Mouse (Mus musculus) spleen, postnatal 0 days (tissue): Measurements from ENCODE around the gene Gm48551. TPM values are rescaled to one million over a fixed set of nuclear protein-coding genes. Genes with fewer than 3 reads are reported as not detected.

Experiments
- polyA plus RNA-seq: library from polyadenylated mRNA; unstranded; fragments of >200 nt; fragmentation: Nextera tagmentation; extraction: Ambion mirVana; gene quantifications from 2 replicates; pipeline ENCODE4 v1.2.1, GENCODE M21; 2015

Gene Gm48551
- polyA plus RNA-seq, result 1.6 and 1.8 TPM in 2 replicates

DNA sequence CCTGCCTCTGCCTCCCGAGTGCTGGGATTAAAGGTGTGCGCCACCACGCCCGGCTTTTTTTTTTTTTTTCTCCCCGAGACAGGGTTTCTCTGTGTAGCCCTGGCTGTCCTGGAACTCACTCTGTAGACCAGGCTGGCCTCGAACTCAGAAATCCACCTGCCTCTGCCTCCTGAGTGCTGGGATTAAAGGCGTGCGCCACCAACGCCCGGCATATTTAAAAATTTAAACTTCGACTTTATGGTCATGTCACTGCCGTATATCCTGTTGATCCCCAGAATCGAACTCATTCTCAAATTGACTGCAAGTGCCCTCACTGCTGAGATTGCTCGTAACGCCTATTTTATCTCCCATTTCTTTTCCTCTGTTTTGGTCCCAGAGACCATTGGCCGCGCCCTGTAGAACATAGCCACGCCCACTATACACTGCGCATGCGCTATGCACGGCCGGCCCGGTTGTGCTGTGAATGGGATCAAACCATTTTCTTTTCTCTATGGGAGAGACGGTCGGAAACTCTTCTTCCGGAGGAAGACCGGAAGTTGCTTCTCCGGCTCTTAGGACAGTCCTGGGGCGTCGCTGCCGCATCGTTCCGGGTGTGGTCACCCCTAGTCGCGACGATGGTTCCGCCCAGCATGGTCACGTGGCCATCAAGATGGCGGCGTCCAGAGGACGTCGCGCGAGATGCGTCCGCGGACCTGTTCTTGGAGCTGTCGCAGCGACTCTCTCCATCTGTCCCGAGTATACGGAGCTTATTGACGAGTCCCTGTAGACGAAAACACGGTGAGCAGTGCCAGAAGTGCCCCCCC, at the start of gene Gm48551, which contains the start of gene Dohh:
TSS of gene Gm48551 (plus strand) at position 665 of the 803 bp plus-strand sequence.
TSS of gene Dohh (plus strand) at position 627 of the 803 bp plus-strand sequence.

GRCm38 (mm10) chr10:81342686-81343505, 41.4 kb upstream of the Gm48551 start, which contains the start of gene Gipc3:
Gene Gipc3, minus strand, starts transcription at chr10:81343266.

GRCm38 (mm10) chr10:81350351-81351063, 33.8 kb upstream of the Gm48551 start, which contains the start of gene Hmg20b:
Gene Hmg20b, minus strand, starts transcription at chr10:81350480.

GRCm38 (mm10) chr10:81356991-81357844, 27.0 kb upstream of the Gm48551 start, which contains the start of gene Mfsd12:
Gene Mfsd12, plus strand, starts transcription at chr10:81357491.

DNA sequence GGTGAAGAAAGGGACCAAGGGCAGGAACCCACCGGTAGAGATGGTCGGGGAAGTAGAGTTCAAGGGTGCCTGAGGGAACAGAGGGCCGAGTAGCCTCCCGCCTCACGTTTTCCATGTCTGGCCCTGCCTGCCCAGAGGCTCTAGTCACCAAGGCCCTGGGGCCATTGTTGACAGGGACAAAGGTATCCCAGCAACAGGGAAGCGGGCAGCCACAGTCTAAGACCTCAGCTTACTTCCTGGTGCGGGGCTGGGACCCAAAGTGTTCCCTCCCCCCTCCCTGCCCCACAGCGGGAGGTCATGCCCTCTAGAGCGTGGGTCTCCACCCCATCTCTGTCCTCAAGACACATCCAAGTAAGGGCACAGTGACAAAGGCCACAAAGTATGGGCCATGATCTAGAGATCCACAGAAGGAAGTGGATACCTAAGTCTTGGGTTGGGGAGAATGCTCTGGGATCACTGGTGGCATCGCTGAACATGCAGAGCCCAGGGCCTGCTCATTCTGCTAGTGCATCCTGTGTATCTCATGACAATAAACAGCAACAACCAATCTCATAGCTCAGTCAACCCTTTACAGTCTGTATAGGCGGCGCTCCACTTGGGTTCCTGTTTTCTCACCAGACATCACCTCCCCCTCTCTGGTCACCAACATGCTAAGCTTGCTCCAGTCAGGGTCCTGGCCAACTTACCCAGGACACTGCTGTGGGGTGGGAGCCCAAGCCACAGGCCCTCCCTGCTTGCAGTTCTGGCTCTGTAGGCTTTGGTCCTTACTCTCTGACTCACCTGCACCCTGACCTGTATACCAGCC, 18.4 kb upstream of the Gm48551 start, which contains the start of gene 4930404N11Rik:
TSS of gene 4930404N11Rik (minus strand) at position 145 of the 805 bp plus-strand sequence.

GRCm38 (mm10) chr10:81377793-81378552, 6.3 kb upstream of the Gm48551 start, which contains the start of gene Fzr1:
Gene Fzr1, minus strand, starts transcription at chr10:81378516.

GRCm38 (mm10) chr10:81388505-81389055, 4.3 kb downstream of the Gm48551 start, which contains the start of gene Gm48552:
Gene Gm48552, plus strand, starts transcription at chr10:81389005.

GRCm38 (mm10) chr10:81392781-81393185, 8.5 kb downstream of the Gm48551 start, which contains the start of gene Smim24:
Gene Smim24, plus strand, starts transcription at chr10:81393051.

Other genes starting within 250 kb of the Gm48551 start
- gene Zbtb7a, start 249.2 kb upstream of the Gm48551 start, polyA plus RNA-seq, result 59.5 and 59.9 TPM in 2 replicates
- 25.3 and 25.7 TPM in 2 replicates for gene Pias4, start 216.5 kb upstream of the Gm48551 start, polyA plus RNA-seq
- 454 and 484 TPM in 2 replicates for gene Eef2, start 207.8 kb upstream of the Gm48551 start, polyA plus RNA-seq
- 22.4 and 23.8 TPM in 2 replicates for gene Dapk3, start 201.5 kb upstream of the Gm48551 start, polyA plus RNA-seq
- gene 4930442H23Rik, start 200.6 kb upstream of the Gm48551 start, polyA plus RNA-seq, result not detected in 2 replicates
- gene Nmrk2, start 182.4 kb upstream of the Gm48551 start, polyA plus RNA-seq, result not detected in 2 replicates
- not detected in 2 replicates for gene Atcay, start 153.6 kb upstream of the Gm48551 start, polyA plus RNA-seq
- 0.65 and 0.82 TPM in 2 replicates for gene Zfr2, start 151.3 kb upstream of the Gm48551 start, polyA plus RNA-seq
- gene Matk, start 131.5 kb upstream of the Gm48551 start, polyA plus RNA-seq, result 4.1 and 6.0 TPM in 2 replicates
- 126 and 131 TPM in 2 replicates for gene Mrpl54, start 117.5 kb upstream of the Gm48551 start, polyA plus RNA-seq
- 17.8 and 19.1 TPM in 2 replicates for gene Apba3, start 117.5 kb upstream of the Gm48551 start, polyA plus RNA-seq
- gene Tjp3, start 92.9 kb upstream of the Gm48551 start, polyA plus RNA-seq, result 0.53 and 1.2 TPM in 2 replicates
- 15.4 and 20.0 TPM in 2 replicates for gene Pip5k1c, start 91.5 kb upstream of the Gm48551 start, polyA plus RNA-seq
- 27.4 and 29.3 TPM in 2 replicates for gene Cactin, start 63.4 kb upstream of the Gm48551 start, polyA plus RNA-seq
- gene Tbxa2r, start 55.7 kb upstream of the Gm48551 start, polyA plus RNA-seq, result 13.1 and 18.9 TPM in 2 replicates
- gene Gipc3, start 41.2 kb upstream of the Gm48551 start, polyA plus RNA-seq, result 0.05 and 0.08 TPM in 2 replicates
- 48.0 and 50.8 TPM in 2 replicates for gene Hmg20b, start 34.0 kb upstream of the Gm48551 start, polyA plus RNA-seq
- gene Mfsd12, start 27.0 kb upstream of the Gm48551 start, polyA plus RNA-seq, result 14.5 and 14.7 TPM in 2 replicates
- gene 4930404N11Rik, start 18.6 kb upstream of the Gm48551 start, polyA plus RNA-seq, result 2.2 and 2.5 TPM in 2 replicates
- gene Fzr1, start 6.0 kb upstream of the Gm48551 start, polyA plus RNA-seq, result 142 and 145 TPM in 2 replicates
- gene Dohh, start within 50 bp of the Gm48551 start, polyA plus RNA-seq, result 71.6 and 73.6 TPM in 2 replicates
- 0.59 TPM in 1 of 2 replicates, not detected in the other for gene Gm48552, start 4.5 kb downstream of the Gm48551 start, polyA plus RNA-seq
- gene Smim24, start 8.6 kb downstream of the Gm48551 start, polyA plus RNA-seq, result 2.9 and 3.5 TPM in 2 replicates
- gene Nfic, start 71.2 kb downstream of the Gm48551 start, polyA plus RNA-seq, result 23.4 and 30.6 TPM in 2 replicates
- gene Celf5, start 98.2 kb downstream of the Gm48551 start, polyA plus RNA-seq, result 0.07 and 0.20 TPM in 2 replicates
- 34.4 and 39.8 TPM in 2 replicates for gene Ncln, start 111.9 kb downstream of the Gm48551 start, polyA plus RNA-seq
- gene S1pr4, start 115.7 kb downstream of the Gm48551 start, polyA plus RNA-seq, result 16.0 and 23.3 TPM in 2 replicates
- 13.1 and 15.7 TPM in 2 replicates for gene Gna15, start 139.8 kb downstream of the Gm48551 start, polyA plus RNA-seq
- gene Gna11, start 160.7 kb downstream of the Gm48551 start, polyA plus RNA-seq, result 14.8 and 19.3 TPM in 2 replicates
- gene Aes, start 175.0 kb downstream of the Gm48551 start, polyA plus RNA-seq, result 209 and 247 TPM in 2 replicates
- 20.3 and 29.4 TPM in 2 replicates for gene Tle2, start 190.1 kb downstream of the Gm48551 start, polyA plus RNA-seq
- gene Tle6, start 216.6 kb downstream of the Gm48551 start, polyA plus RNA-seq, result 5.4 and 7.7 TPM in 2 replicates
- gene BC025920, start 221.8 kb downstream of the Gm48551 start, polyA plus RNA-seq, result 0.66 and 0.74 TPM in 2 replicates
- 14.4 and 17.7 TPM in 2 replicates for gene Sirt6, start 243.3 kb downstream of the Gm48551 start, polyA plus RNA-seq
- gene Ankrd24, start 244.1 kb downstream of the Gm48551 start, polyA plus RNA-seq, result 2.4 and 3.3 TPM in 2 replicates